ENCODE assay signal across 18 mouse cellular contexts in genomic region chr8:77842392-77843139, GRCm38 (mm10).
DNase-seq lines count a peak whose midpoint lies in the region; ATAC-seq lines count a peak whose summit lies in the region.
"Had no signal": no experiment of that assay in that cellular context is flagged by ENCODE, and none has a peak within 500 bp of the region (broad histone marks: within the 10 kb centered on the region; RNA-seq: fewer than 3 reads in every experiment).

No protein-coding gene starts in this region.

- H3K9me3 ChIP-seq in kidney, embryonic 16.5 days (ENCODE audit: low read length), result no peaks in the 10 kb centered on the region
- no peaks in the 10 kb centered on the region for H3K9me3 ChIP-seq in embryonic facial prominence, embryonic 14.5 days (ENCODE audit: control insufficient read depth, low read length)
- H3K9me3 ChIP-seq: forebrain, embryonic 12.5 days; heart, embryonic 13.5 days; limb, embryonic 12.5 days had no signal

- WGBS in kidney, embryonic 16.5 days, result 6% methylated on average over 7 of the region's 7 CpGs
- 14% methylated on average over 7 of the region's 7 CpGs for WGBS in embryonic facial prominence, embryonic 14.5 days

- peaks cover 7% of the 10 kb centered on the region for H3K4me1 ChIP-seq in kidney, embryonic 16.5 days (ENCODE audit: insufficient read depth, low read length)
- peaks cover 8% of the 10 kb centered on the region for H3K4me1 ChIP-seq in embryonic facial prominence, embryonic 14.5 days (ENCODE audit: control insufficient read depth, insufficient read depth, low read length)
- H3K4me1 ChIP-seq: forebrain, embryonic 12.5 days had no signal

- no peak overlapping the region; the same call in 1 of the 2 replicates for H3K27ac ChIP-seq in kidney, embryonic 16.5 days (ENCODE audit: low read length)
- no peak overlapping the region; the same call in 1 of the 2 replicates for H3K27ac ChIP-seq in embryonic facial prominence, embryonic 14.5 days (replicated peaks; ENCODE audit: low read depth, low read length)
- H3K27ac ChIP-seq: forebrain, embryonic 12.5 days; heart, embryonic 13.5 days; layer of hippocampus, adult 2 months; limb, embryonic 12.5 days had no signal

- no peaks in the 10 kb centered on the region for H3K36me3 ChIP-seq in kidney, embryonic 16.5 days (ENCODE audit: insufficient read depth, low read length)
- H3K36me3 ChIP-seq in embryonic facial prominence, embryonic 14.5 days (ENCODE audit: control insufficient read depth, insufficient read depth, low read length), result no peaks in the 10 kb centered on the region
- H3K36me3 ChIP-seq: forebrain, embryonic 12.5 days; G1E; heart, embryonic 13.5 days; limb, embryonic 12.5 days had no signal

- H3K27me3 ChIP-seq in kidney, embryonic 16.5 days (ENCODE audit: insufficient read depth, low read length), result no peaks in the 10 kb centered on the region
- no peaks in the 10 kb centered on the region for H3K27me3 ChIP-seq in embryonic facial prominence, embryonic 14.5 days (replicated peaks; ENCODE audit: control insufficient read depth, insufficient read depth, low read length)
- H3K27me3 ChIP-seq: forebrain, embryonic 12.5 days; heart, embryonic 13.5 days; limb, embryonic 12.5 days had no signal

- no peak overlapping the region for H3K9ac ChIP-seq in kidney, embryonic 16.5 days (replicated peaks; ENCODE audit: low read length)
- no peak overlapping the region for H3K9ac ChIP-seq in embryonic facial prominence, embryonic 14.5 days (ENCODE audit: low read depth, low read length)
- H3K9ac ChIP-seq: forebrain, embryonic 12.5 days; heart, embryonic 13.5 days; limb, embryonic 12.5 days; liver, postnatal 0 days had no signal

- peak; percentile 57; the same call in 1 of the 2 replicates for ATAC-seq in kidney, embryonic 16.5 days (ENCODE audit: low FRiP score, low TSS enrichment)
- ATAC-seq in embryonic facial prominence, embryonic 14.5 days (ENCODE audit: low read depth), result 0 out of 2 replicates have a peak, but pooled peaks have one; percentile 12
- ATAC-seq: intestine, embryonic 16.5 days; liver, postnatal 0 days had no signal

- H3K4me3 ChIP-seq in kidney, embryonic 16.5 days (ENCODE audit: low read length), result no peak overlapping the region
- H3K4me3 ChIP-seq in embryonic facial prominence, embryonic 14.5 days (ENCODE audit: low read depth, low read length), result no peak overlapping the region
- H3K4me3 ChIP-seq: forebrain, embryonic 12.5 days; heart, embryonic 13.5 days; layer of hippocampus, adult 2 months; limb, embryonic 12.5 days had no signal

- H3K4me2 ChIP-seq in kidney, embryonic 16.5 days (replicated peaks; ENCODE audit: low read depth, low read length), result no peak overlapping the region
- H3K4me2 ChIP-seq in embryonic facial prominence, embryonic 14.5 days (ENCODE audit: low read depth, low read length), result no peak overlapping the region
- H3K4me2 ChIP-seq: forebrain, embryonic 12.5 days; heart, embryonic 13.5 days; limb, embryonic 12.5 days had no signal

- DNase-seq in kidney, postnatal 25 days, result no peak
- peak; percentile 11 for DNase-seq in ovary, adult 18-20 months (ENCODE audit: low spot score)
- DNase-seq in ovary, postnatal 36 days (ENCODE audit: low spot score), result no peak
- DNase-seq in embryonic facial prominence, embryonic 14.5 days (ENCODE audit: low spot score), result peak; percentile 70
- no peak for DNase-seq in cerebellum, postnatal 14 days
- DNase-seq in spleen, postnatal 4 days (ENCODE audit: low spot score in 2 of 2), result no peak
- DNase-seq: adrenal gland, adult 8-10 months; cerebellum, adult 2 months; heart, postnatal 4 days; liver, postnatal 0 days; thymus, postnatal 36 days had no signal

Comparison
In these comparisons a context has a peak if more than half of its experiments do, and no peak if none do; other contexts are left out.
1. DNase-seq: peak in ovary, adult 18-20 months (single experiment) and embryonic facial prominence, embryonic 14.5 days (single experiment); none in kidney, postnatal 25 days (0 of 2), ovary, postnatal 36 days (single experiment), cerebellum, postnatal 14 days (0 of 2) and spleen, postnatal 4 days (0 of 2).